Mouse (Mus musculus): ENCODE measurements at regions not wholly inside any gene's neighbourhood (a gene's known extent, or its start where the extent isn't known, plus 50 kb on each side); places are given as distances from the start of the nearest gene placed in this dataset.

DNA sequence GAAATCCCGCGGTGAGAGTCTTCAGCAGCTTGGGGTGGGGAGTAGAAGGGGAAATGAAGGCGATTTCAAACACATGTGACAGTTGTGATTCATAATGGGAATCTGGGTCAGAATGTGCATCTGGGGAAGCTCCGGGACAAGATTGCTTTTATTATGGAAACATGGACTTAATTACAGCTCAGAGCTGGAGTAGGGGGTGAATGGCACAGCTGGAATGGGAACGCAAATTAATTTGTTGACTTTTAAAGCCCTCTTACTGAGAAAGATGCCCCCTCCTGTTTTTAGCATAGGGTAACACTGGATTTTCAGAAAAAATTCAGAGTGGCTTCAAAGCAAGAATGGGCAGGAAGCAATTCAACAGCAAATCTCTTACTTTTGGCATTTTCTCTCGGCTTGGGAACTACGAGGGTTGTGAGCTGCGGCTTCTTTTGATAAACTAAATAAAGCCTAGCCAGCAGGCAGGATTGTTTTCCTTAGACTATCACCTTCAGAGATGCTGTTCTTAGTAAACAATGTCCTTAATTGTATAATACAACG, 501.0 kb downstream of the Nyap2 start:
- TF ChIP-seq POLR2A (IDR thresholded peaks at IDR 0.05; ENCODE audit: borderline replicate concordance, extremely low read depth, low read depth, low read length) (no peak), CTCF (IDR thresholded peaks at IDR 0.05; ENCODE audit: insufficient read depth, low read length) (no peak)
